Mouse (Mus musculus) left cerebral cortex, adult 18-20 months (tissue): ENCODE measurements at regions not wholly inside any gene's neighbourhood (a gene's known extent, or its start where the extent isn't known, plus 50 kb on each side); places are given as distances from the start of the nearest gene placed in this dataset.

Experiments
- DNase-seq, 2 experiments: peaks; one replicate each; pipeline ENCODE4 v3.0.0; 2021 to 2022; ENCODE audit warnings: low spot score in 2 of 2, mixed read lengths in 1 of 2

GRCm38 (mm10) chr5:141054991-141055390 lies 54.6 kb upstream of the Card11 start:
- no peak for DNase-seq

GRCm38 (mm10) chr5:141055596-141056343 lies 55.4 kb upstream of the Card11 start:
- DNase-seq: no peak

DNA sequence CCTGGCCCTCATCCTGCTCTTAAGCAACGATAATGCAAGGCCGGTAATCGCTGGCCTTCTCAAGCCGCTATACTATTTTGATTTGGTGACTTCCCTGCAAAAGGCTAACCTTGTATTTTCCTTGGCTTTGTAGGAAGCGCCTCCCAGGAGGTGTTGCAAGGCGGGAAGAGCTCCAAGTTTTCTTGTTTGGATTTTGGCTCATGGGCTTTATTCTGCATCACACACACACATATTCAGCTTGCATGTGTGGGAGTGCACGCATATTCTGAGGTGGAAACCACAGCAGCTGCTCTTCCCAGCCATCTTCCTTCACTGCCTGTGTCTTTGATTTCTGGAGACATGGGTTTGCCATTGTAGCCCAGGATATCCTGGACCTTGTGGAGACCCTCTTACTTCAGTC lies 57.8 kb upstream of the Card11 start:
- DNase-seq: peak; percentile 44 to 62

GRCm38 (mm10) chr5:141058863-141059262 lies 58.5 kb upstream of the Card11 start:
- DNase-seq: no peak

- no peak for DNase-seq
These were observed 61.8 kb upstream of the Card11 start for GRCm38 (mm10) chr5:141062144-141062543.

DNA sequence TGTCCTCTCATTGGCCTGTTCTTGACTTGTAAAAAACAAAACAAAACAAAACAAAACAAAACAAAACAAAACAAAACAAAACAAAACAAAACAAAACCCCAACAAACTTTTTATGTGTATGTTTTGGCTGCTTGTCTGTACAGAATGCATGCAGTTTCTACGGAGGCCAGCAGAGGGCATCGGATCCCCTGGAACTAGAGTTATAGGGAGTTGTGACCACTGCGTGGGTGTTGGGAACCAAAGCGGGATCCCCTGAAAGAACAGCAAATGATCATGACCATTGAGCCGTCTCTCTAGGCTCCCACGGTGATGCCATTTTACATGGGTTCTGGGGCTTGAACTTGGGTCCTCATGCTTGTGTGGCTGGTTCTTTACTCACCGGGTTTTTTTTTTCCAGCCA lies 67.2 kb upstream of the Card11 start:
- DNase-seq: no peak

DNA sequence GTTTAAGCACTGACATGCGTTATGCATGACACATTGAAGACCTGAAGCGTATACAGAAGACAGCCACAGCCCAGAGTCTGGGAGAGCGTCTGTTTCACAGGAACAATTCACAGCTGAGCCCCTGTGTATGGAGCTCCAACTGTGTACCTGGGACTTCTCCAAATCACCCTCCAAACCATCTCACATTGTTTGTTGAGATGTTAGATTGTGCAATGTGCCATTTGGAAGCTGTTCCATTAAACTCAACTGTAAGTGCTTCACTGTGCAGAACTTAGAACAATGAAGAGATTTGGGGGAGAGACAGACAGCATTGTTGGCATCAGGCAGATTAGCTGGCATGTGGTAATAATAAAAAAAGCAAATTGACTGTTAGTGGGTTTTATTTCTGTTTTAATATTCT lies 74.1 kb upstream of the Card11 start:
- no peak for DNase-seq

DNA sequence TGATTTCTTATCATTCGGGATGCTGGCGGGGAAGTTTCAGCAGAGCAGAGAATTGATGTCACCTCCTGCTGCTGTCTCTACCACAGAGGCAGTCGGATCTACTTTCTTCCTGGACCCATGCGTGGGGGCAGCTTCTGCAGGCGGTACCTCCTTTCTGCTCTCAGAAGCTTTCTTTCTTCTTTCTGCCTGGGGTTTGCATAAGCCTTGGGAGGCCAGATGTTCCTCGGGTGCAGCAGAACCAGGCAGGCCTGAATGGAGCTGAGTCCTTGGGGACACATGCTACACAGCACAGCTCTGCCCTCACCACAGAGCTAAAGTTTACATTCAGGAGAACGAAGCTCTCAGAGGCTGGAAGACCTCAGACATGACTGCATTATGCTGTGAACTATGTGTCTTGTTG lies 75.8 kb upstream of the Card11 start:
- no peak for DNase-seq

- DNase-seq: peak; percentile 25 to 34
These were observed 76.6 kb upstream of the Card11 start for GRCm38 (mm10) chr5:141076942-141077341.

GRCm38 (mm10) chr5:141080896-141081295 lies 80.5 kb upstream of the Card11 start:
- DNase-seq: no peak

DNA sequence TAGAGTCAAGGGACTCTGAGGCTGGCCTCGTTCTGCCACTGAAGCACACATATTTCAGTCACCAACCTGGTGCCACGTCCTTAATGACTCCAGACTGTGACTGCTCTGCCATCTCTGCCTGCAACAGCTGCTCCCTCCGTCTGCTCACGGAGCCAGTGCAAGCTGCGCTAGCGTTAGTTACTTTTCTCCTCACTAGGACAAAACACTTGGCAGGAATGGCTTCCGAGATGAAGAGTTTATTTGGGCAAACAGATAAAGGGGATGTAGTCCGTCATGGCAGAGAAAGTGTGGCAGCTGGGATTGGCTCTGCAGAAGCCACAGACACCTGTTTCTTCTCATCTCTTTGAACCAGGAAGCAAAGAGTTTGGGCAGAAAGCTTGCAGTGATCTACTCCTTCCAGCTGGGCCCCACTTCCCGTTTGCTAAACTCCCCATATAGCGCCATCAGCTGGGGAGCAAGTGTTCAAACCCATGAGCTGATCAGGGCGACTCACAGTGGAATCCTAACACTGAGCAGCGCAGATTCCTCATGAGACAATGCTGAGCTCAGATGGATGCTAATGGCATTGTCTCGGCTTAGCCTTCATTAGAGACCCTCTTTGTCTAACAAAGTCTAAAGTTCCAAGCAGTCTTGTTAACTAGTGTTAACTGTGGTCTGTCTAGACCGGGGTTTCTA lies 83.8 kb upstream of the Card11 start:
- no peak for DNase-seq

GRCm38 (mm10) chr5:141084746-141085145 lies 84.4 kb upstream of the Card11 start:
- DNase-seq: no peak

GRCm38 (mm10) chr5:141091676-141092075 lies 91.3 kb upstream of the Card11 start:
- DNase-seq: no peak

GRCm38 (mm10) chr5:141093641-141094040 lies 93.3 kb upstream of the Card11 start:
- peak; percentile 73 for DNase-seq

DNA sequence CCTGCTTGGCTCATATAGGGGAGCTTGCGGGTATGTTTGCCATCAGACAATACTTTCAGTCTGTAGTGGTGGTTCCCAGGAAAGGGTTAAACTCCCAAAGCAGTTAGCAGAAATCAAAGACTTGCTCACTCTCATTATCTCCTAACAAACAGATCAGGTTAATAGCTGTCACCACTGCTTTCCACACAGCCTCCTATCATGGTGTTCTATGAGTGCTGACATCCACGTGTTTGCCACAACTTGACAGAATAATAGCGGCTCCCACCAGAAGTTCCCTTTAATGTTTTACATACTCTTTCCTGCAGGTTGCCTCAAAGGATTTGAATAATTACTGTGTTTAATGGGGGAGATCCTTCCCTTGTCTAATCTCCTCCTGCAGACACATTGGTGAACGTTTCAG lies 97.5 kb upstream of the Card11 start:
- no peak for DNase-seq

GRCm38 (mm10) chr5:141111666-141112065 lies 111.3 kb upstream of the Card11 start:
- peak in 1 of 2 experiments; percentile 12 for DNase-seq

- DNase-seq: no peak
These were observed 115.0 kb upstream of the Card11 start for GRCm38 (mm10) chr5:141115273-141115904.

GRCm38 (mm10) chr5:141115963-141116362 lies 115.6 kb upstream of the Card11 start:
- peak; percentile 75 to 88 for DNase-seq

DNA sequence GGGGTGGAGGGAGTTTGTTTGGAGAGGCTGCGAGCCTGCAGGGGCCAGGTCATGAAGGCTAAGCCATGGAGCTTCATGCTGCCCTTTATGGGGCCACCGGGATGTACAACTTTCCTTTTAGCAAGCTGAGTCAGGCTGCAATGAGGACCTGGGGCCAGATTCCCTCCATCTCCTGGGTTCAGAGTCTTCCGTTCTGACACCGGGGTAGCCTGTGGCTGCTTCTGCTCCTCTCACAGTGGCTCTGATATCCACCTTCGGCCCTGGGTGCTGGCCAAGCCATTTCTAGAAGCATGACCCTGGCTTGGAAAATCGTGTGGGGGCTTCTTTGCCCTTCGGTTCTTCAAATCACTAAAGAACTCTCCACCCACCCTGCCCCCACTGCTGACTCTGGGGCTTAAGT lies 115.4 kb upstream of the Sdk1 start:
- DNase-seq: no peak

DNA sequence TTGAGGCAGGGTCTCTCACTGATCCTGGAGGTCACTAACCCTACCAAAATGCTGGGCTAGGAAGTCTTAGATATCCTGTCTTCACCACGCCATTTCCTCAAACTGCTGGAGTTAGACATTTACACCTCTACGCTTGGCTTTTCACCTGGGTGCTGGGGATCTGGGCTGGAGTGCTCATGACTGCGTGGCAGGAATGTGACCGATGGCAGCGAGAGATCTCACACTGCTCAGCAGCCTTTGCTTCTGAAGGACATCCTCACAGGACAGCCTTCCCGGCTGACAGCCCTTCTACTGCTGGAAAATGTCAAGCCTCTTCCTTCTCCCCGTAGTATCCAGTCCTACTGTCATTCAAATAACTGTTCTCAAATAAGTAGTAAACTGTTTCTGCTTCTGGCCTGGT lies 114.8 kb upstream of the Sdk1 start:
- DNase-seq: peak in 1 of 2 experiments; percentile 1

DNA sequence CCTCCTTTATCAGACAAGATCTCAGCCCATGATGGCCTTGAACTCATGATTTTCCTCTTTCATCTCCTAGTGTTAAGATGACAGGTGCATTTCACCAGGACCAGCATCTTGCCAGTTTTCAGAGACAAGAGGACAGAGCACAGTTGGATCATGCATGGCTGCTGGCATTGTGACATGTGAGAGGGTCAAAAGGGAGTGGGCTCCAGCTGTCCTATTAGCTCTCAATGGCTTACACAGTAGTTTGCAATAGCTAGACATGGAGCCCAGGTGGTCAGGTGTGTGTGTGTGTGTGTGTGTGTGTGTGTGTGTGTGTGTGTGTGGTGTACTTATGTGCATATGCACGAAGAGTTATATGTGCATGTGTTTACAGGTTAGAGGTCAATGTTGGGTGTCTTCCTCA lies 110.3 kb upstream of the Sdk1 start:
- DNase-seq: no peak

DNA sequence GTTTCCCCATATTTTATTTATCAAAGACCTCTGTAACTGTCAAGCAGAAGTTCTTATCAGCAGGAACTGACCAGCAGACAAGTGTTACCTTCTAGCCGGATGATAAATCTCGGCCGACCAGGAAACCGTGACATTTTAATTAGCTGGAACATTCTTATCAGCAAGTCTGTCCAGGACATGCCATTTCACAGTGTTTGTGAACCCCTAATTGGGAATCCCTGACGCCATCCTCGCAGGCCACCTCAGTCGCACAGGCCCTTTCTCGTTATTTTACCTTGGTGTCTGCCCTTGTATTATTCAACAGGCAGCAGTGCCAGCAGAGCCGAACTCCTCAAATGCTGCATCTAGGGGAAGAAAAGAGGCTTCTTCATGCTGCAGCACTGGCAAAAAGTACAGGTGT lies 109.4 kb upstream of the Sdk1 start:
- no peak for DNase-seq
